Mouse (Mus musculus) embryonic fibroblast, embryonic 13.5 days (primary cell): Measurements from ENCODE around the gene Nr2f6.

Experiments
- CTCF ChIP-seq: IDR thresholded peaks from 2 replicates; pipeline ENCODE4 v1.5.1; 2011; ENCODE audit warnings: mild to moderate bottlenecking, control low read depth, low read length, moderate library complexity, borderline replicate concordance; ENCODE audit not compliant: insufficient read depth
- POLR2A ChIP-seq: IDR thresholded peaks from 2 replicates; pipeline ENCODE4 v1.6.1; 2011; ENCODE audit warnings: low read depth, mild to moderate bottlenecking, control low read depth, low read length, moderate library complexity

DNA sequence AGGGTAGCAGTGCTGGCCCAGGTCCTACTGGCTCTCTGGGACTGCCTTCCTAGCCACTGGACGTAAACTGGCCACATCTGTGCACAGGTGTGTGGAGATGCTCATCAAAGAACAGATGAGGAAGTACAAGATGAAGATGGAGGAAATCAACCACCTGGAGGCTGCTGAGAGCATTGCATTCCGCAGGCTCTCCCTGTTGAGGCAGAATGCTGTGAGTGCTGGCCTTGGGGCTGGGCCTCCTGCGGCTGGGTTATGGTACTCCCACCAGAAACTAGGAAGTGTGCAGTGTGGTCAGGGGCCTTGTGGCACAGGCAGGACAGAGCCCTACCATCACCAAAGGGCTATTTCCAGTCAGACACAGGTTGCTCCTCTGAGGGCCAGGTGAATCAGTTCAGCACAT lies 23.7 kb downstream of the Nr2f6 start:
- TF ChIP-seq POLR2A (no peak), CTCF (no peak)
